Mouse (Mus musculus) intestine, embryonic 14.5 days (tissue): ENCODE measurements around the gene C4b. TPM values are rescaled to one million over a fixed set of nuclear protein-coding genes. Genes with fewer than 3 reads are reported as not detected.
"Not testable (repeated sequence)": the region's sequence is repeated elsewhere in the genome, so short reads cannot be mapped to it uniquely, and the experiment has no call there.

ENCODE experiments used
- ATAC-seq: fragments of 200-750 bp; cut with Nextera tagmentation; replicated peaks from 2 replicates; pipeline ENCODE4 v1.8.0; 2017; ENCODE audit warnings: low read depth, moderate number of reproducible peaks, moderate TSS enrichment, moderate library complexity; ENCODE audit not compliant: low FRiP score, low TSS enrichment
- DNase-seq: peaks from one replicate; pipeline ENCODE4 v3.0.0-alpha.2; 2018; ENCODE audit warnings: low spot score
- H3K27ac ChIP-seq: fragments of 300-500 bp; sonication (generic); 2 replicates; pipeline ENCODE4 v1.5.1; 2014; ENCODE audit warnings: low read depth, mild to moderate bottlenecking, control low read depth
- H3K27me3 ChIP-seq: fragments of 300-500 bp; sonication (generic); replicated peaks from 2 replicates; pipeline ENCODE4 v1.6.1; 2014; ENCODE audit warnings: low read length, control low read depth; ENCODE audit not compliant: control insufficient read depth, insufficient read depth
- H3K36me3 ChIP-seq: fragments of 300-500 bp; sonication (generic); 2 replicates; pipeline ENCODE4 v1.6.1; 2014; ENCODE audit warnings: low read length, control low read depth; ENCODE audit not compliant: control insufficient read depth, insufficient read depth
- H3K4me1 ChIP-seq: fragments of 300-500 bp; sonication (generic); replicated peaks from 2 replicates; pipeline ENCODE4 v1.6.1; 2014; ENCODE audit warnings: low read length, control low read depth, mixed read lengths; ENCODE audit not compliant: control insufficient read depth, insufficient read depth
- H3K4me2 ChIP-seq: fragments of 300-500 bp; sonication (generic); 2 replicates; pipeline ENCODE4 v1.6.1; 2014; ENCODE audit warnings: low read length
- H3K4me3 ChIP-seq: fragments of 300-500 bp; sonication (generic); 2 replicates; pipeline ENCODE4 v1.5.1; 2014; ENCODE audit warnings: low read depth, low read length, control low read depth, mixed read lengths
- H3K9ac ChIP-seq: fragments of 300-500 bp; sonication (generic); 2 replicates; pipeline ENCODE4 v1.6.1; 2014; ENCODE audit warnings: mild to moderate bottlenecking, low read length
- H3K9me3 ChIP-seq: fragments of 300-500 bp; sonication (generic); 2 replicates; pipeline ENCODE4 v1.6.1; 2016; ENCODE audit warnings: low read length, control low read depth; ENCODE audit not compliant: control insufficient read depth
- WGBS: fragments of 180-500 bp; shearing (Covaris S2); extraction: QIAGEN DNeasy Blood & Tissue Kit; methylation state at CpG from one replicate; pipeline ENCODE4 v1.1.7; 2014; 5-methylcytosine and 5-hydroxymethylcytosine counted together
- polyA plus RNA-seq: library from polyadenylated mRNA; unstranded; fragments of >200 nt; fragmentation: Nextera tagmentation; extraction: Ambion mirVana; gene quantifications from 2 replicates; pipeline ENCODE4 v1.2.1, GENCODE M21; 2014

The C4b gene
- 0.23 and 0.28 TPM in 2 replicates for polyA plus RNA-seq

DNA sequence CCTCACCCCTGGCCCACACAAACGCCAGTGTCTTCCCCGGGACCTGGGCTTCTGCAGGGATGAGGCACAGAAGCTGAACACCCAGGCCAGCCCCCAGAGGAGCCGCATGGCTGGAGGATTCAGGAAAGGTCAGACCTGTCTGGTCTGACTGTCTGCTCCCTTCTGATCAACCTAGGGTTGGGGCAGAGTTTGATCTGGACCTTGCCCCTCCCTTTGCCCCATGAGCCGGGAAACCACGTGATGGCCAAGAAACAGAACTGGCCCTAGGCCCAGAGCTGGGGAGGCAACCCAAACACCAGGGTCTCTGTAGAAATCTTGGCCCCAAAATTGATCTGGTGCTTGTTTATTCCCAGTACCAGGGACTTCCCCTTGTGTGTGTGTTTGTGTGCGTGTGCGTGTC is at the start of gene C4b:
TSS of gene C4b (minus strand) at position 164 of the 400 bp plus-strand sequence.
- Histone ChIP-seq H3K27me3 (no peaks in the 10 kb centered on the region), H3K27ac (no peak within 1 kb of the TSS), H3K4me2 (no peak within 1 kb of the TSS), H3K4me3 (no peak within 1 kb of the TSS), H3K9ac (no peak within 1 kb of the TSS), H3K36me3 (no peaks in the 10 kb centered on the region), H3K4me1 (no peaks in the 10 kb centered on the region), H3K9me3 (0 out of 2 replicates have a peak, but pooled peaks cover 3% of the 10 kb centered on the region)
- no peak for ATAC-seq
- DNase-seq, result peak; percentile 36
- WGBS, result 84% methylated on average over 7 of the region's 7 CpGs

DNA sequence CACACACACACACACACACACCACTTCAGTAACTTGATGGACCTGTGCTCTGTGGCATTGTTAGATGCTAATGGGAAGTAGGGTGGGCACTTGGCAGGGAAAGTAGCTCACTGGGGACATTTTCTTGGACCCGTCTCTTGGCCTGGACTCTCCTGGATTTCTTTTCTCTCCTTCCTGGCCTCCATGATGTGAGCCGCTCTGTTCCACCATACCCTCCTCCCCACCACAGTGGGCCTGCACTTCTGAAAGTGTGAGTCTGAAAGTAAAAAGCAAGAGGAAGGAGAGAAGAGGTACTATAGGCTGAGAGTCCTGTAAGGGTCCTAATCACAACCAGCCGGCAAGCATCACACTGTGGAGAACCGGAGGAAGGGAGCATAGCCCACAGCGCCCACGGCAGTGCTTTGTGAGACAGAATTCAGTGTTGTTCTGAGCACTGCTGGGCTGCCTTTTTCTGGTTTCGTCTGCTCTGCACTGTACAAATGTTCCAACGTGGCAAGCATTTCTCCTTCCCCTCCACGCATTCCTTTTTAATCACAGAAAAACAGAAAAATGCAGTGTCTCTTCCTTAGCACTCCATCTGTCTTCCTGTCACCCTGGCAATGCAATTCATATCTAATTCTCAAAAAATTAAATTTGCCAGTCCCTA is 34.1 kb upstream of the C4b start:
- Histone ChIP-seq H3K4me3 (no peak overlapping the region), H3K9ac (no peak overlapping the region), H3K9me3 (no peaks in the 10 kb centered on the region; the same call in 1 of the 2 replicates), H3K4me2 (no peak overlapping the region), H3K36me3 (no peaks in the 10 kb centered on the region), H3K27me3 (no peaks in the 10 kb centered on the region), H3K27ac (no peak overlapping the region), H3K4me1 (no peaks in the 10 kb centered on the region)
- ATAC-seq, result no peak
- WGBS, result 77% methylated on average over 9 of the region's 9 CpGs
- no peak for DNase-seq

DNA sequence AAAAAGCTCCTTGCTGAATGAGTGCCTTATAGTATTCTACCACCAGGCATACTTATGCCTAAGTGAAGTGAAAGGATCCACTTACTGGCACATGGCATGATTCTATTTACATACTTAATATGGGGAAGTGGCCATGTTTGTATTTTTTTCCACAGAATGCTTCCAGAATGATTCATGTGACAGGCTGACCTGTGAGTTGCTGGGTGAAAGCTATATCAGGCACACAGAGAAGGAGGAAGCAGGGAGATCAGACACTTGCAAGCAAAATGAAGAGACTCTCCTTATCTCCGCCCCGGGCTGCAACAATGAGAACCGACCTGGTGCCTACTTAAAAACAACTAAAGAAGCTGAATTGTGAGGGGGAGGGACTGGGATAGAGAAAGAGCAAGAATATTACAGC is 17.8 kb upstream of the C4b start:
- no peak for ATAC-seq

DNA sequence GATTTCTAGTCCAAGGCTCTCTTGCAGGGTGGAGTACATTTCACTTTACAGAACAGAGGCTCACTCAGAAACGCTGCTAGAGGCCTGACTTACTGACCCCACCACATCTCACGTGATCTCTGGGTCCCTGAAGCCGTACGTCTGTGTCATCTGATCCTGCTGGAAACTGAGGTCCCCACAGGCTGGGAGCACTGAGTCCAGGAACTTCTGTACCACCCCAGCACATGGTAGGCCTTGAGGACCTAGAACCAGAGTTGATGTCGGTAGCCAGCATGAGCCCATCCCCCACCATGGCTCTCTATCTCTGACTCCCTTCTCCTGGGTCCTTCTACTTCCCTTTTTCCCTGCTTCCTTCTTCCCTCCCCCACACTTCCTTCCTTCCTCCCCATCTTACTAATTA is 2.8 kb upstream of the C4b start:
- 75% methylated on average over 5 of the region's 5 CpGs for WGBS
- Histone ChIP-seq H3K27ac (no peak overlapping the region), H3K4me3 (no peak overlapping the region), H3K9me3 (0 out of 2 replicates have a peak, but pooled peaks cover 3% of the 10 kb centered on the region), H3K4me2 (no peak overlapping the region), H3K36me3 (no peaks in the 10 kb centered on the region), H3K4me1 (no peaks in the 10 kb centered on the region), H3K9ac (no peak overlapping the region), H3K27me3 (no peaks in the 10 kb centered on the region)
- ATAC-seq (no peak), DNase-seq (peak; percentile 31)

More for the DNA sequence above, 17.8 kb upstream of the C4b start:
- H3K36me3 ChIP-seq, result no peaks in the 10 kb centered on the region
- no peaks in the 10 kb centered on the region for H3K27me3 ChIP-seq
- no peak for DNase-seq
- no peak overlapping the region for H3K4me2 ChIP-seq
- no peaks in the 10 kb centered on the region for H3K9me3 ChIP-seq
- 70% methylated on average over 3 of the region's 3 CpGs for WGBS
- H3K27ac ChIP-seq, result no peak overlapping the region
- H3K4me1 ChIP-seq, result no peaks in the 10 kb centered on the region
- H3K9ac ChIP-seq, result no peak overlapping the region
- no peak overlapping the region for H3K4me3 ChIP-seq

DNA sequence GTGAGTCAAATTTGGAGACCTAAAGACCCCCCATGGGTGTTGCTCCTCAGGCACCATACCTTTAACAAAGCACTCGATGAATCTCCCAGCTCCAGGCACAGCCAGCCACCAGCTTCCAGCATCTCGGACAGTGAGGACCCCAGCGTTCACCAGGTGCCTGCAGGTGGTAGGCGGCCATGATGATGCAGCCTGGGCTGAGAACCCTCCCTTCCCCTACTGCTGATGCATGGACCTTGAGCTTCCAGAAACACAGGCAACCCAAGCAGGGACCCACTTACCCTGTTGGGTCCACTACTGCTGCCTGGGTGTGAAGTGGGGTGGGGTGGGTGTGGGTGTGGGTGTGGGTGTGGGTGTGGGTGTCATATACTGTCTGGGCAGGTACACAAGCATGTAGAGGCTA is 1.5 kb upstream of the C4b start:
- not testable (repeated sequence) for H3K36me3 ChIP-seq, H3K27ac ChIP-seq, H3K4me2 ChIP-seq, DNase-seq, H3K4me3 ChIP-seq, H3K9me3 ChIP-seq, H3K27me3 ChIP-seq, H3K4me1 ChIP-seq, H3K9ac ChIP-seq, ATAC-seq
- WGBS, result 83% methylated on average over 4 of the region's 4 CpGs

DNA sequence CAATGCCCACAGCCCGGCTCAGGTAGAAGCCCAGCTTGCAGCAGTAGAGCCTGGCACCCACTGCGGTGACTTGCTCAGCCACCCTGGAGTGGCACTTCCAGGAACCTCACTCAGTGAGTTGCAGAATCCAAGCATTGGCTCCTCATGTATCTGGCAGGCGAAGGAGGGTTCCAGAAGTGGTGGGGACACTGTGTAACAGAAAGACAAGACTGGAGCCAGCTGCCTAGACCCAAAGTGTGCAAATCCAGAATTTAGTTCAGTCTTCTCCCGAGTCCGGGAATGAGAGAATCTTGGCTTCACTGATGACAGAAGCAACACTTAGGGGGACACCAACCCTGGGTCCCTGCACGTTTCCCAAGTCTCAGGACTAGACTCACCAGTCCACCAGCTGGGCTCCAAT is 929 bp upstream of the C4b start:
- H3K27ac ChIP-seq, ATAC-seq, H3K9me3 ChIP-seq, H3K4me3 ChIP-seq, H3K4me1 ChIP-seq, H3K36me3 ChIP-seq, H3K27me3 ChIP-seq, H3K4me2 ChIP-seq, H3K9ac ChIP-seq, DNase-seq: not testable (repeated sequence)
- WGBS, result 82% methylated on average over 6 of the region's 6 CpGs

DNA sequence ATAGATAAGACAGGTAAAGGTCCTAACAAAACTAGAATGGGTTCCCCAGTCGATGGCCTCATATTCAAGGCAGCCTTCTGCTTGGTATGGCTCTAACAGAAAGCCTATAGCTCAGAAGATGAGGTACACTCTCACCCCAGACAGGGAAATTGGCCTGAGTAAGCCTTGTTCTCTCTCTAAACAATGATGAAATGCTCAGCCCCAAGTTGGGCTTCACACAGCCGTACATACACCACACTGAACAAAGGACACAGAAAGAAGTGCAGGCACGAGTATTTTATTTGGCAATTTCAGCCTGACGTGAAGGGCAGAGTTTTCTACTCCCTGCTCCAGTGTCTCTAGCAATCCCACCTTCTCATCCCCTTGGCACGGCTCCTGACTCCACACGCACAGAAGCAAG is 524 bp upstream of the C4b start:
- ATAC-seq, result no peak
- 72% methylated on average over 6 of the region's 6 CpGs for WGBS

DNA sequence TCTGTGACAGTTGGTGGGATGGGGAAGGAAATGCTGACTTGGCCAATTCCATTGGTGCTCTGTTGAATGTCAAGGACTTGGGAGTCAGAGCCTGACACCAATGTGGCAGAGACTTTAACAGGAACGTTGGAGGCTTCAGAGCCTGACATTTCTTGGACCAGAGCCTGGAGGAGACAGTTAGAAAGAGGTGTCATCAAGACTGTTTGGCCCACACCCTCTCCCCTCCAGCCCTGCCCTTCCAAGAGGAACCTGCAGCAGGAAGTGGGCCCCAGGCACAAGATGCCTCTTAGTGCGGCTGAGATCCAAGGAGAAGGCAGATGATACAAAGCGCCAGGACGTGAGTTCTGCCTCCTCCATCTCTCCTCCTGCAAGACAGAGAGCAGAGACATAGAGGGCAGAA is 3.4 kb downstream of the C4b start:
- Histone ChIP-seq H3K36me3 (no peaks in the 10 kb centered on the region), H3K9me3 (no peaks in the 10 kb centered on the region), H3K4me1 (no peaks in the 10 kb centered on the region), H3K4me2 (no peak overlapping the region), H3K27me3 (no peaks in the 10 kb centered on the region), H3K9ac (no peak overlapping the region), H3K4me3 (no peak overlapping the region), H3K27ac (no peak overlapping the region)
- no peak for ATAC-seq
- 57% methylated on average over 4 of the region's 4 CpGs for WGBS
- DNase-seq, result no peak

More for the DNA sequence above, 524 bp upstream of the C4b start:
- Histone ChIP-seq H3K9ac (no peak overlapping the region), H3K27me3 (no peaks in the 10 kb centered on the region), H3K27ac (no peak overlapping the region), H3K4me2 (no peak overlapping the region), H3K4me1 (no peaks in the 10 kb centered on the region), H3K9me3 (0 out of 2 replicates have a peak, but pooled peaks cover 3% of the 10 kb centered on the region), H3K36me3 (no peaks in the 10 kb centered on the region), H3K4me3 (no peak overlapping the region)
- DNase-seq, result peak; percentile 38

DNA sequence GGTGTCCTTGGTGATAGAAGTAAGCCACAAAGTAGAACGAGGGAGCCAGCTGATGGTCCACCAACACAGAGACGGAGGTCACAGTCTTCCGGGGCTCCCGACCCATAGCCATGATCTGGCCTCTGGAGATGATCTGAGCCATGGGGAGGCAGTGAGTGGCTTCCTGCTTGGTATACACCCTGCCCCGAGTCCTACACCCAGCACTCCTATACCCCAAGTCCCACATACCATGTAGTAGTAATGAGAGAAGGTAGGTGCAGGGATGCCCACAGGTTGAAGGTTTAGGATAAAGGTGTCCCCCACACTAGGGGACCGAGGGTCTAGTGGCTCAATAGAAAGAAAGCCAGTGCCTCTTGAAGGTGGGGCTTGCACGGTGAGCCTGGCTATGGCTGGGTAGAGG is 4.0 kb downstream of the C4b start:
- not testable (repeated sequence) for H3K9ac ChIP-seq, H3K4me2 ChIP-seq, H3K9me3 ChIP-seq, H3K36me3 ChIP-seq, H3K27me3 ChIP-seq, H3K27ac ChIP-seq, H3K4me3 ChIP-seq, ATAC-seq, H3K4me1 ChIP-seq
- WGBS, result 86% methylated on average over 7 of the region's 7 CpGs
- DNase-seq, result peak; percentile 43
